Comparison of ENCODE assay signal across 15 mouse cellular contexts in the genomic region with DNA sequence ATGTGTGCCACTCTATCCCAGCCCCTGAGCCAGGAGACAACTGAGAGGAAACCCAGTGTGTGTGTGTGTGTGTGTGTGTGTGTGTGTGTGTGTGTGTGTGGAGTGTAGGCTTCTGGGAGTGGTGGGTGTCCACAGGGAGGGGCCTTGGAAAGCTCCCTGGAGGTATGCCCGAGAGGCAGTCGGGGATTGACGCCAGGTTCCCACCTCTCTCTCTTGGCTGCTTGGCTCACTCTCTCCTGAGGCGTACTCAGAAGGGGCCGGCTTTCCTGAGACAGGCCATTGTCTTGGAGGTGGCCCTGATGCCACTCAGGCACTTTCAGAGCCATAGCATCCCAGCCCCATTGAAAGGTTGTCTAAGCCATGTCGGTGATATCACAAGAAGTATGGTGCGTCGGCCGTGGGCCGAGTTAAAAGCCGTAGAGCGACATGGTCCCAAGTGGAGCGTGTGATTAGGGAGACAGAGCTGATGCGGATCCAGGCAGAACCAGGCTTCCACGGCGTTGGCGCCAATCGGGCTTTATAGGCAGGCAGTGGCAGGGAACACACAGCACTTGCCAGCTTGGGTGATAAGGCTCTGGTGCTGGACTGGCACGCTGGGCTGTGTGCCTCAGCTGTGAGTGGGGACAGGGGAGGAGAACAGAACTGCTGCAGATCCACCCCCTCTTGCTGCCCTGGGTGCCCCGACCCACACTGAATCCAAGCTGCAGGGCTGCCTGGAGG. TPM values are rescaled to one million over a fixed set of nuclear protein-coding genes. Genes with fewer than 3 reads are reported as not detected.
DNase-seq lines count a peak whose midpoint lies in the region; ATAC-seq and TF ChIP-seq lines count a peak whose summit lies in the region.
"Had no signal": no experiment of that assay in that cellular context is flagged by ENCODE, and none has a peak within 500 bp of the region (broad histone marks: within the 10 kb centered on the region; RNA-seq: fewer than 3 reads in every experiment).

No protein-coding gene starts in this region.

- peaks cover 7% of the 10 kb centered on the region; the same call in 1 of the 2 replicates for H3K4me1 ChIP-seq in forebrain, embryonic 15.5 days
- 0 out of 2 replicates have a peak, but pooled peaks cover 3% of the 10 kb centered on the region for H3K4me1 ChIP-seq in forebrain, embryonic 10.5 days
- H3K4me1 ChIP-seq in lung, adult 2 months (ENCODE audit: control insufficient read depth, insufficient read depth, low read length) = no peaks in the 10 kb centered on the region
- H3K4me1 ChIP-seq in liver, embryonic 12.5 days = no peaks in the 10 kb centered on the region

- H3K36me3 ChIP-seq in forebrain, embryonic 15.5 days = no peaks in the 10 kb centered on the region
- H3K36me3 ChIP-seq in forebrain, embryonic 10.5 days (replicated peaks) = no peaks in the 10 kb centered on the region
- no peaks in the 10 kb centered on the region for H3K36me3 ChIP-seq in liver, embryonic 12.5 days
- H3K36me3 ChIP-seq: neural tube, embryonic 12.5 days had no signal

- H3K27me3 ChIP-seq in forebrain, embryonic 15.5 days = no peaks in the 10 kb centered on the region; the same call in 1 of the 2 replicates
- no peaks in the 10 kb centered on the region for H3K27me3 ChIP-seq in forebrain, embryonic 10.5 days (ENCODE audit: poor library complexity, severe bottlenecking)
- H3K27me3 ChIP-seq in liver, embryonic 12.5 days (replicated peaks) = peaks cover 18% of the 10 kb centered on the region
- H3K27me3 ChIP-seq: neural tube, embryonic 12.5 days had no signal

- peak; percentile 64; the same call in 1 of the 2 replicates for ATAC-seq in forebrain, embryonic 15.5 days (replicated peaks)
- no peak for ATAC-seq in liver, embryonic 12.5 days
- ATAC-seq in megakaryocyte-erythroid progenitor cell, adult 5-6 weeks (replicated peaks; ENCODE audit: low FRiP score, low TSS enrichment, poor library complexity, severe bottlenecking) = no peak
- ATAC-seq: intestine, postnatal 0 days had no signal

- H3K27ac ChIP-seq in forebrain, embryonic 15.5 days (replicated peaks) = peak overlapping the region; percentile 23; the same call in 1 of the 2 replicates
- no peak overlapping the region for H3K27ac ChIP-seq in forebrain, embryonic 10.5 days
- H3K27ac ChIP-seq in liver, embryonic 12.5 days = no peak overlapping the region
- H3K27ac ChIP-seq: kidney, postnatal 0 days; layer of hippocampus, adult 2 months; neural tube, embryonic 12.5 days had no signal

- TF ChIP-seq POLR2A in lung, adult 2 months (IDR thresholded peaks at IDR 0.05; ENCODE audit: borderline replicate concordance, extremely low read depth, low read depth, low read length) = no peak

- 65% methylated on average over 20 of the region's 20 CpGs for WGBS in forebrain, embryonic 15.5 days
- WGBS in forebrain, embryonic 10.5 days = 88% methylated on average over 20 of the region's 20 CpGs
- WGBS in lung, adult 2 months = 73% methylated on average over 20 of the region's 20 CpGs
- WGBS in liver, embryonic 12.5 days (ENCODE audit: insufficient replicate concordance) = 74% methylated on average over 20 of the region's 20 CpGs

- no peak overlapping the region for H3K9ac ChIP-seq in forebrain, embryonic 15.5 days (replicated peaks)
- H3K9ac ChIP-seq in liver, embryonic 12.5 days = no peak overlapping the region
- H3K9ac ChIP-seq: lung, embryonic 14.5 days; neural tube, embryonic 12.5 days had no signal

- intact Hi-C loops in heart, postnatal 10 days (cut with DNase I) = loop anchor here (10.0 kb wide), 1 partner anchor 166 kb away; no protein-coding TSS in a partner anchor

- no peak for DNase-seq in forebrain, embryonic 10.5 days (ENCODE audit: extremely low spot score, low spot score)
- peak; percentile 15 for DNase-seq in lung, postnatal 10 days
- DNase-seq in lung, adult 2 months = no peak
- peak; percentile 31 for DNase-seq in brain, adult 2 months (ENCODE audit: low read depth, low spot score)
- DNase-seq in heart, postnatal 10 days = peak; percentile 11 to 14
- DNase-seq: liver; lung, embryonic 14.5 days; thymus, postnatal 25 days had no signal

- no peak overlapping the region; the same call in 1 of the 2 replicates for H3K4me2 ChIP-seq in forebrain, embryonic 15.5 days (replicated peaks)
- no peak overlapping the region for H3K4me2 ChIP-seq in liver, embryonic 12.5 days
- H3K4me2 ChIP-seq: lung, embryonic 14.5 days; neural tube, embryonic 12.5 days had no signal

- H3K4me3 ChIP-seq in forebrain, embryonic 15.5 days = no peak overlapping the region
- H3K4me3 ChIP-seq in forebrain, embryonic 10.5 days = no peak overlapping the region
- no peak overlapping the region for H3K4me3 ChIP-seq in lung, adult 2 months (replicated peaks; ENCODE audit: extremely low read depth, low read depth, low read length)
- H3K4me3 ChIP-seq in liver, embryonic 12.5 days = no peak overlapping the region
- H3K4me3 ChIP-seq: layer of hippocampus, adult 2 months; neural tube, embryonic 12.5 days had no signal

- no peaks in the 10 kb centered on the region for H3K9me3 ChIP-seq in forebrain, embryonic 15.5 days
- no peaks in the 10 kb centered on the region for H3K9me3 ChIP-seq in forebrain, embryonic 10.5 days
- no peaks in the 10 kb centered on the region for H3K9me3 ChIP-seq in liver, embryonic 12.5 days (replicated peaks)
- H3K9me3 ChIP-seq: neural tube, embryonic 12.5 days had no signal

- TF ChIP-seq CTCF in lung, adult 2 months (IDR thresholded peaks at IDR 0.05; ENCODE audit: insufficient read depth, low read length) = no peak

RNA-seq across cellular contexts. Expression of gene Glis1, which starts 54.9 kb away (rescaled TPM):
- 0.95 and 1.3 TPM in 2 replicates for polyA plus RNA-seq in forebrain, embryonic 15.5 days (2015; fragmentation: Nextera tagmentation; extraction: Ambion mirVana)
- polyA plus RNA-seq in forebrain, embryonic 10.5 days (2016; fragmentation: Nextera tagmentation; extraction: Ambion mirVana) = 2.7 and 2.9 TPM in 2 replicates
- 0.33 and 0.78 TPM in 2 replicates for polyA plus RNA-seq in lung, adult 2 months (2012; rRNA removed)
- under 1 TPM in 1 of 2 experiments, not detected in 1; 0.38 TPM for total RNA-seq in heart, postnatal 10 days (2021)
- 0.24 and 0.32 TPM in 2 replicates for polyA plus RNA-seq in liver, embryonic 12.5 days (2016; fragmentation: Nextera tagmentation; extraction: Ambion mirVana)
- total RNA-seq in megakaryocyte-erythroid progenitor cell, adult 5-6 weeks (2014; fragmentation: Nextera tagmentation) = 1.4 TPM in 1 of 2 replicates, not detected in the other
- not detected in 2 replicates for total RNA-seq in megakaryocyte-erythroid progenitor cell, adult 5-6 weeks (2017)

Comparison
In these comparisons a context has a peak if more than half of its experiments do, and no peak if none do; other contexts are left out.
1. DNase-seq: peak in lung, postnatal 10 days (single experiment), brain, adult 2 months (single experiment) and heart, postnatal 10 days (2 of 2); none in forebrain, embryonic 10.5 days (single experiment) and lung, adult 2 months (single experiment).